Mouse (Mus musculus) megakaryocyte, adult 5-6 weeks (primary cell): Measurements from ENCODE around the gene Cd79b. TPM values are rescaled to one million over a fixed set of nuclear protein-coding genes. Genes with fewer than 3 reads are reported as not detected.

Experiments used
- ATAC-seq: 2 replicates; pipeline ENCODE4 v1.8.0; 2016; ENCODE audit warnings: mild to moderate bottlenecking, inconsistent platforms; ENCODE audit not compliant: poor library complexity, severe bottlenecking
- total RNA-seq, 2 experiments: library from RNA; stranded (forward) in 1 of 2; stranded (reverse) in 1 of 2; fragments of 153-499, 151-499 nt in 1 of 2; fragments of 221-1000, 200-1000 nt in 1 of 2; gene quantifications; 2 replicates each; pipeline versions ENCODE4 v1.2.3 to v1.2.4; 2015 to 2017

The Cd79b gene
- total RNA-seq, 2 experiments from 2014 or later, result 15.4 to 29.3 TPM

DNA sequence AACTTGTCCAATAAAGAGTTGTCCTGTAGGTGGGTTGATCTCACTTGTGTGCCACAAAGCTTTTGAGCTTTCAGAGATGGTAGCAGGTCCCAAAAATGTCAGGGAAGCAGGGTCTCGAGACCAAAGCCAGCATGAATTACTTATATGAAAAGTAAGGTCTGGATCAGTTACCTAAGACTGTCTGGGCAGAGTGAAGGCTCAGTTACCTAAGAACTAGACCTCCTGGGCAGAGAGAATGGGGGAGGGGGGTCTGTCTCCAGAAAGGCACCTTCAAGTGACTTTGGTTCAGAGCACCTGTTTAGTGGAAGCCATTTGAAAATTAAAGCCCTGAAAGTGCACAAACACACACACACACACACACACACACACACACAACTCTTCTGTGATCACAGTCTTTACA lies 40.2 kb downstream of the Cd79b start:
- ATAC-seq, result no peak

DNA sequence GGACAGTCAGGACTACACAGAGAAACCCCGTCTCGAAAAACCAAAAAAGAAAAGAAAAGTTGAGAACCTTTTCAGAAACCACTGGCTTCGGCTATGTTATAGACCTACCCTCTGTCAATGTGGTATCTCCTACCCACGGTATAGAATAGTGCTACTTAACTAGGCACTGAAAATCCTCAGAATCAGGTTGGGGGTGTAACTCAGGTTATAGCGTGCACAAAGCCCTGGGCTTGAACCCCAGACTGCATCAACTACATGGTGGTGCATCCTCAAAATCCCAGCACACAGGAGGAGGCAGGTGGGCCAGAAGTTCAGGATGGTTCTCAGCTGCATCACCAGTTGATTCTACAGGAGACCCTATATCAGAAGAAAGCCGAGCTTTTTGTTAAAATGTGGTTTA lies 40.8 kb downstream of the Cd79b start:
- ATAC-seq, result no peak

DNA sequence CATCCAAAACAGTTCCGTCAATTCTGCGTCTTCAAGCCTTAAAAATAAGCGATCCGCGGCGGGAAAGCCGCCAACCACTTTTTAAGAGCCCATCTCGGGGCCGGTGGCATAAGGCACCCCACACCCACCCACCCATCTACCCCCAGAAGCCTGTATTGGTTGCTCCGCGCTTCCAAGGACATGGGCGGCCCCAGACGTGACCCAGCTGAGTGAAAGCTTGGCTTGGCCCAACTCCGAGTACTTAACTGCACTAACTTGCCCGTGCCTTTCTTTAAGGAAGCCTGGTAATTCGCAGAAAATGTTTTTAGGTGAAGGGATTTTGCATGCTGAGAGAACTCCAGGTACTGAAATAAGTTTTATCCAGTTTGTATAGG lies 41.3 kb downstream of the Cd79b start:
- ATAC-seq, result no peak

DNA sequence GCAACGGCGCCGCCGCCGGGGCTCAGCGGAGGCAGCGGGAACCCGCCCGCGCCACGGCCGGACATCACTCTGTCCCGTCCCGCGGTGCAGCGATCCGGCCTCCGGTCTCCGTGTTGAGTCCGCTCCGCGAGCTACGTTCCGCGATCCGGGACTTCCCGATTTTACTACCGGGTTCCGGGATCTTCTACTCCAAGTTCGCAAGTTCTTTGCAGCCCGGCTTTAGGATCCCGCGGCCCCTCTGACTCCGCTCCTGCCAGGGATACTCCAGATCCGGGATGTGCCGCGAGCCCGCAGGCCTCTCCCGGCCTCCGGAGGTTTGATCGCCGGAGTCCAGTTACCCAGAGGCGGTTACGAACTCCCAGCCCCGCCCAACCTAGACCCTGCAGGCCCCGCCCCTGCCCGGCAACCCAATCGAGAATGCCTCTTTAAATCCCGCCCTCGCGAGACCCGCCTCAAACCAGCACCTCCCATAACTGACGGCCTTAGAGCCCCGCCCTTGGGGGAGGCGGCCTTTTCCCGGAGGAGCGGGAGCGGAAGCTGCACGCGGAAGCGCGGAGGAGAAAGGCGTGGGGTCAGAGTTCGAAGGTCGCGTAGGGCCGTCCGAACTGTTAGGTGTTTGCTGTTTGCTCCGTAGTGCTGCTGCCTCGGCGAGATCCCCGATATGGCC lies 41.8 kb downstream of the Cd79b start, which contains the start of gene Smarcd2:
Gene Smarcd2 (minus strand): TSS at position 329 of the 667 bp plus-strand sequence.
- peak; percentile 83 for ATAC-seq

DNA sequence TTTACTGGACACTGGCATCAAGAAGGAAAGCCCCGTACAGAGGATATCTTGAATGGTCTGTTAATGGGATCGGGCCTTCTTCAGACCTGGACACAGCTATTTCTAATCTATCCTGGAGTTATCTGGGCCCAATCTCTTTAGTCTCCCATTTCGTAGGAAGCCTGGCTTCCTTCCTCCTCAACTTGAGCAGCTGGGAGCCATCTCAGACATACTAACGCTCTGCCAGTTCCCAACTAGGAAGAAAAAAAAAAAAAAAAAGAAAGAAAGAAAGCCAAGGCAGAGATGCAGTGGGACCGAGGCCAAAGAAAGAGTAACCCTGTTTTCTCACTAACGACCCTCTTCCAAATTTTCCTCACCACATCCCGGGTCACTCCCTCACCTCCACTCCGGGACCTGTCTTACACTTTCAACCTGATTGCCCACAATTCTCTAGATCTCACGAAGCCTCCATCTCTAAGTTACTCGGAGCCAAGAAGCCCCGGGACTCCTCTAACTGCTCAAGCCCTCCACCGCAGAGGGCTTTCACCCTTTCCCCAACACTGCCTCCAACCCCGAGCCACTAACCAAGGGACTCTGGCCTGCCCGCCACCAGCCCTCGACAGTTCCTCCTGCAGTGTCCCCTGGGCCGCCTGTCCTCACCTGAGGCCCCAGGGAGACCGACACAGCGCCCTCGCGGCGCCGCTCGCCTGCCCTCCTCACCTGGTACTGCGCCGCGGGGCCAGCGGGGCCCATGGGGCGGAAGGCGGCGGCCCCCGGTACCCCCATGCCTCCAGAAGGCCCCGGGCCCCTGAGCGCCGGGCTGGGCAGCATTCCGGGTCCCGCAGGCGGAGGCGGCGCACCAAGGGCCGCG lies 42.5 kb downstream of the Cd79b start:
- ATAC-seq, result peak; percentile 22

DNA sequence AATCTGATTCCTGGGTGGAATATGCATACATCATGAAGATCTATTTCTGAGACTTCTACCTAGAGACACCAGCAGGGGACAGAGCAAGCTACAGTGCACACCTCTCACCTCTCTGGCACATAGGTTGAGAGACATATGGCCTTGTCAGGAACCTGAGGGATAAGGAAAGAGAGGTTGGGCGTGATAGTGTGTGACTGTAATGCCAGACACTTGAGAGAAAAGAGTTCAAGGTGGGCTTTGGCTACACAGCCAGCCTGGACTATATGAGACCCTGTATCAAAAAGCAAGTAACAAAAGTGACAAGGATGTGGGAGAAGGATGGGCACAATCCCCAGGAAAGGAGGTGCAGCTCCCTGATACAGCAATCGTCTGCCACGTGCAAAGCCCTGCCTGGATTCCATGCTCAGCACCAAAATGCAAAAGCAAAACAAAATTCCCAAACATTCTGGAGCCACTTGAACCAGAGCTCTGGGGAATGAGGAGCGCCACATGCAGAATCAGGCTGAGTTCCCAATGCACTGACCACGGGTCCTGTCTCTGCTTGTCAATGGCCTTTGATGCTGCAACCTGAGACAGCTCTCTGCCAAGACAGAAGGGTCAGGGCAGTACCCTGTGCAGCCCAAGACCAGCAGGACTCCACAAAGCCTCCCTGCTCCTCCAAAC lies 43.3 kb downstream of the Cd79b start:
- no peak for ATAC-seq

DNA sequence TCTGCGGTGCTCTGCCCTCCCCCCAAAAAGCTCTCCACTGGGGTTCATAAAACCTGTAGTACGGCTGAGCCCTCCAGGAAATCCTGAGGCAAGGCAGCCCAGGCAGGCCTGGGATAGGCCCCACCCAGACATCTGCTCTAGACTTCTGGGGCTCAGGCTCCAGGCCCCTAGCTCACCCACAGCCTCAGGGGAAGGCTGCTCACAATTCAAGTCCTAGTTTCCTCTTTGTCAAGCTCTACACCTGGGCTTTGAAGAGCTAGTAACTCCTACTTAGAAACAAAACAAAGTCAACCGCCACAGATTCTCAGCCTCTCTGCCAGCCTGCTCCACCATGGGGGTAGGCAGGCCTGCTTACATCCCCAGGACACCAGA lies 45.5 kb downstream of the Cd79b start:
- ATAC-seq, result no peak

DNA sequence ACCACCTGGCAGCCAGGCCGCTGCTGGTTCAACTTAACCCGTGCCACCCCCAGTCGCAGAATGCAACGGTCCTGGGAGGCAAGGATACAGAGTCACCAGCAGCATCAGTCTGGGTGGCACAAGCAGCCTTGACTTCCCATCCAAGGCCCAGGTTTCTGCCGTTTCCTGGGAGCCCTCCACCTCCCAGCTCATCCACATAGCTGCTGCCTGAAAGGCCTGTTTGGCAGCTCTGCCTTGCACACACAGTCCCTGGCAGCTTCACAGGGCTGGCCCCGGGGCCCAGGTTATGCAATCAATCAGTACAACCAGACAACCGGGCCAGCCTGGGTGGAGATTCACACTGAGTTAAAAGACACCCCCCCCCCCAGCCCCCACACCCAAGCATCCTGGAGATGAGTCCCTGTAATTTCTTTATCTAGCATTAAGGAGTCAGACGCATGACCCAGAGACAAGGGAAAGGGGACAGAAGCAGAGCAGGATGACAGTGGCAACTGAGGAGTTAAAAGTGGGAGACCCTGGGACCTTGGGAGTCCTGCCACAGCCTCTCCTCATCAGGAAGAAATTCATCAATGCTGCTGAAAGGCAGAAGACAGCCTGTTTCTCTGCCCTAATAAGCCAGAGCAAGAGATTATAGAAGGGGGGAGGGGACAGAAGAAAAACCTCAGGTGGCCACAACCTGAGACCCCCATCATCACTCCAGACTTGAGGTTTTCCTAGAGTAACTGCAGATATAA lies 46.1 kb downstream of the Cd79b start:
- ATAC-seq, result no peak

DNA sequence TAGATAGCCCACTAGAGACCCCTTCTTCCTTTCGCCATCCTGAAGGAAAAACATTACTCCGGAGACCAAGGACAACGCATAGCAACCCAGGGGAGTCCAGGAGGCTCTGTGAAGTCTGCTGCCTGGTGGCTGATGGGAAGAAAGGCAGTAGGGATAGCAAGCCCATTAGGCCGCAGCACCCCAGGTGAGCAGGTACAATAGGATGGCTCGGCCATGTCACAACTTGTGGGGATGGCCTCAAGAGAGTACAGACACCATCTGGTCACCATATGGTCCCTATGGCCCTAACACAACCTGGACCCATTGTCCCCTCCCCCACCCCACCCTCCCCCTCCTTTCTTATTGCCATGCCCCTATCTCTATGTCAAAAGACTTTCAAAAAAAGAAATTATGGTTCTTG lies 46.7 kb downstream of the Cd79b start:
- no peak for ATAC-seq

DNA sequence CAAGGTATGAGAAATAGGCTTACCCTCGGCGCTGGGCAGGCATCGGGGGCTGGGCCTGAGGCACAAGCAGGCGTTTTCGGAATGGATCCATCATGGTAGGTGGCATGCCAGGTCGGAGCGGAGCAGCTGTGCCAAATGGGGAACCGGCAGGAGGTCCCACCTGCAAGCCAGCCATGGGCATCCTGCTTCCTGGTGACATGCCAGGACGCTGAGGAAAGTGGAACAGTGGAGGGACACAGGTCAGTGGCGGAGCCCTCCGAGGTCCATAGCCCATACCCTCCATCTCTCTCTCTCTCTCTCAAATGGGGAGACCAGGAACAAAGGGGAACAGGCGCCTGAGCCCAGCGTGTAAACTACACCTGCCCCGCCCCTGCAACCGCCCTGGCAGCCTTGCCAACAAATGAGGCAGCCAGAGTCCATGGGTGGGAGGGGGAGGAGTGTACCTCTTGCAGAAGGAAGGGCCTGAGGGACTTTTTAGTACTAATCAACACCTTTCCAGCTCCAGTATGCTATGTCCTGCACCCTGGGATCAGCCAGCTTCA lies 47.2 kb downstream of the Cd79b start:
- no peak for ATAC-seq

DNA sequence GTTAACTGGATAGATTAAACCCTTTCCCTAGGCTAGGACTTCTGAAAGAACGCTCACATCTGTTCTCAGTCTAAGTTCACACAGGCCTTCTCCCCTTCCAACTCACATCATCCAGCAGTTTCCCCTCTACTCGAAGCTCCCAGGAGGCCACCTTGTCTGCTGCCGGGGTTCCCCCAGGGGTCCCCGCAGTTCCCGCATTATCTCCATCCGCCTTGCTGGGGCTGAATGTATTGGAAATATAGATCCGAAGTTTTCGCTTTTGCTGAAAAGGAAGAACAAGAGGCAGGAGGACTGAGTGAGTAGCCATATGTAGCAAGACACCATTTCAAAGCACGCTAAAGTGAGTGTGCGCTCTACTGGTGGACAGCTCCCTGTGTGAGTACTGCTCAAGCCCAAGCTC lies 48.1 kb downstream of the Cd79b start:
- no peak for ATAC-seq

DNA sequence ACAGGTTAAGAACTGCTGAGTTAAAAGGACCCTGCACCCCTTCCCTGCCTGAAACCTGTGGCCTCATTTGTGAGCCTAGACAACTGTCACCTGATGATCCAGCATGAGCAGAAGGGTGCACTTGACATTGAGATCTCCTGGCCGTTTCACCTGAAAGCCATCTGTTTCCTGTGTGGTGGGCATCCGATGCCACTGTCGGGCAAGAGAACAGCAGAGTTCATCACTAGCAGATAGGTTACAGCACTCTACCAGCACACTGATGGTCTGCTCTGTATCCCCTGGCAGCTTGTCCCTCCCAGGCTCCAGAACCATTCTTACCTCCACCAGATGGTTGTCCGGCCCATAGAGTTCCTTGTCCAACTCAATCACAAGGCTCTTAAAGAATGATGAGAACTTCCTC lies 49.0 kb downstream of the Cd79b start:
- no peak for ATAC-seq

DNA sequence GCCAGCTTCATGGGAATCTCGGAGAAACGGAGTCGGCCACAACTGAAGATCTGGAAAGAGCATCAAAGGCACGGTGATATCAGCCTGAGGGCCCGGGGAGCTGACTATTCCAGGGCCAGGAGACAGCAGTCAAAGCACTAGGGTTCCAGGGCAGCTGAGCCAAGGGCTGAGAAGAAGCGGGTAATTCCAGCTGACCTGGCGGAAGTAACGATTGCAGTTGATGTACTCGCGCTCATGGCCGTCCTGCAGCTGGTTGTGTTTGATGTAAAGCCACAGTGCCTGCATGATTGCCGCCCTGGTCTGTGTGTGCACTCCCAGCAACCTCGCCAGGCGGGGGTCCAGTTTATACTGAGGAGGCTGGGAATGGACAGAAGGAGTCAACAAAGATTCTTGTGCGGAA lies 49.6 kb downstream of the Cd79b start:
- no peak for ATAC-seq

DNA sequence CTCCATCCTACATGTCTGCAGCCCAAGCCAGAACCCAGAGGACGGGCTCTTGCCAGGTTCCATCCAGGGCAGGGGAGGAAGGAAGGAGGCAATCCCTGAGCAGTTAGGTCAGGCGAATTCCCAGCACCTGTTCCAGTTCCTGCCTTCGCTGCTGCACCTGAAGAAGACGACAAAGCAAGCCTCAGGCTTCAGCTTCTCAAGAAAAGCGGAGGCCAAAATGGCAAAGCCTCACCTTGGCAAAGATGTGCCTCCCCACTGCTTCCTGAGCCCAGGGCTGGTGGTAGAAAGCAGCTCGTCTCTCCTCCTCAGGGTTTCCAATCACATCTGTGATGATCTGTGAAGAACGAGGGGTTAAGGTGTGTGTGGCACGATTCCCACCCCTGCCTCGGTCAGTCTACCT lies 50.6 kb downstream of the Cd79b start:
- no peak for ATAC-seq

Other genes with a start within 250 kb of the Cd79b start
- gene Taco1, start 248.7 kb downstream of the Cd79b start, total RNA-seq (2015), result 2.9 and 4.2 TPM in 2 replicates
- gene Taco1, start 248.7 kb downstream of the Cd79b start, total RNA-seq (2017), result 9.3 and 10.2 TPM in 2 replicates
- 45.0 and 50.4 TPM in 2 replicates for gene Map3k3, start 230.1 kb downstream of the Cd79b start, total RNA-seq (2015)
- gene Map3k3, start 230.1 kb downstream of the Cd79b start, total RNA-seq (2017), result 67.4 and 81.8 TPM in 2 replicates
- 1.4 TPM in 1 of 2 replicates, not detected in the other for gene Gm10840, start 153.9 kb downstream of the Cd79b start, total RNA-seq (2015)
- gene Gm10840, start 153.9 kb downstream of the Cd79b start, total RNA-seq (2017), result not detected in 2 replicates
- gene Limd2, start 153.9 kb downstream of the Cd79b start, total RNA-seq (2015), result 242 and 247 TPM in 2 replicates
- 56.3 and 61.8 TPM in 2 replicates for gene Limd2, start 153.9 kb downstream of the Cd79b start, total RNA-seq (2017)
- 27.2 and 28.3 TPM in 2 replicates for gene Strada, start 112.6 kb downstream of the Cd79b start, total RNA-seq (2015)
- 20.3 and 26.1 TPM in 2 replicates for gene Strada, start 112.6 kb downstream of the Cd79b start, total RNA-seq (2017)
- 25.8 and 36.0 TPM in 2 replicates for gene Ccdc47, start 98.4 kb downstream of the Cd79b start, total RNA-seq (2015)
- 110 and 156 TPM in 2 replicates for gene Ccdc47, start 98.4 kb downstream of the Cd79b start, total RNA-seq (2017)
- 28.6 and 30.3 TPM in 2 replicates for gene Ddx42, start 97.8 kb downstream of the Cd79b start, total RNA-seq (2015)
- 51.7 and 62.6 TPM in 2 replicates for gene Ddx42, start 97.8 kb downstream of the Cd79b start, total RNA-seq (2017)
- gene Ftsj3, start 58.7 kb downstream of the Cd79b start, total RNA-seq (2015), result 13.0 and 14.0 TPM in 2 replicates
- 46.6 and 59.1 TPM in 2 replicates for gene Ftsj3, start 58.7 kb downstream of the Cd79b start, total RNA-seq (2017)
- gene Psmc5, start 58.6 kb downstream of the Cd79b start, total RNA-seq (2015), result 34.4 and 41.0 TPM in 2 replicates
- 52.7 and 63.9 TPM in 2 replicates for gene Psmc5, start 58.6 kb downstream of the Cd79b start, total RNA-seq (2017)
- 56.0 and 66.2 TPM in 2 replicates for gene Smarcd2, start 41.8 kb downstream of the Cd79b start, total RNA-seq (2015)
- 253 and 270 TPM in 2 replicates for gene Smarcd2, start 41.8 kb downstream of the Cd79b start, total RNA-seq (2017)
- 0.09 and 0.14 TPM in 2 replicates for gene Tcam1, start 38.1 kb downstream of the Cd79b start, total RNA-seq (2015)
- gene Tcam1, start 38.1 kb downstream of the Cd79b start, total RNA-seq (2017), result 0.04 and 0.08 TPM in 2 replicates
- gene Gh, start 12.9 kb downstream of the Cd79b start, total RNA-seq (2015), result not detected in 2 replicates
- not detected in 2 replicates for gene Gh, start 12.9 kb downstream of the Cd79b start, total RNA-seq (2017)
- 0.07 TPM in 1 of 2 replicates, not detected in the other for gene Scn4a, start 38.5 kb upstream of the Cd79b start, total RNA-seq (2015)
- not detected in 2 replicates for gene Scn4a, start 38.5 kb upstream of the Cd79b start, total RNA-seq (2017)
- not detected in 2 replicates for gene Prr29, start 50.7 kb upstream of the Cd79b start, total RNA-seq (2015)
- gene Prr29, start 50.7 kb upstream of the Cd79b start, total RNA-seq (2017), result not detected in 2 replicates
- 24.5 and 28.2 TPM in 2 replicates for gene Icam2, start 73.3 kb upstream of the Cd79b start, total RNA-seq (2015)
- gene Icam2, start 73.3 kb upstream of the Cd79b start, total RNA-seq (2017), result 49.3 and 62.2 TPM in 2 replicates
- gene Ern1, start 173.1 kb upstream of the Cd79b start, total RNA-seq (2015), result 37.9 and 43.1 TPM in 2 replicates
- 28.8 and 35.0 TPM in 2 replicates for gene Ern1, start 173.1 kb upstream of the Cd79b start, total RNA-seq (2017)